In the genomic region with DNA sequence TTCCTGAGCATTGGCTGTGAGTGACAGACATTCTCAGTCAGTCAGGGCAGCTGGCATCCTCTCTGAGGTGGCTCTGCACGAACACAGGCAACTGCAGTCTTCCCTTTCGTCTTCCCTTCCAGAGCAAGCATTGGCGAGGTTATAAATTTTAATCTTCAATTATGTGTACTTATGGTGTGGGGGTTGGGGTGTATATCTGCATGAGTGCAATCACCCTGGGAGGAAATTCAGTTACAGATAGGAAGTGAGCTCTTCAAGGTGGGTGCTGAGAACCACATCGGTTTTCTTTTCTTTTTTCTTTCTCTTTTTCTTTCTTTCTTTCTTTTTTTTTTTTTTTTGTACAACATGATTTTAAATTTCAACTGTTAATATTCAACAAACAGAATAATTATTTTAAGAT, we compare ENCODE assay signal across 33 mouse cellular contexts. TPM values are rescaled to one million over a fixed set of nuclear protein-coding genes. Genes with fewer than 3 reads are reported as not detected.
"Had no signal": no experiment of that assay in that cellular context is flagged by ENCODE, and none has a peak within 500 bp of the region (broad histone marks: within the 10 kb centered on the region; RNA-seq: fewer than 3 reads in every experiment).

No protein-coding gene starts in this region.

- H3K4me3 ChIP-seq: heart, embryonic 13.5 days; heart, embryonic 15.5 days; hindbrain, embryonic 13.5 days; hindbrain, embryonic 15.5 days; kidney, embryonic 15.5 days; limb, embryonic 13.5 days; limb, embryonic 15.5 days; liver, embryonic 12.5 days had no signal

- H3K4me2 ChIP-seq: heart, embryonic 11.5 days; heart, embryonic 13.5 days; heart, embryonic 15.5 days; hindbrain, embryonic 13.5 days; hindbrain, embryonic 15.5 days; kidney, embryonic 15.5 days; limb, embryonic 13.5 days; limb, embryonic 15.5 days; liver, embryonic 12.5 days had no signal

- H3K9ac ChIP-seq: heart, embryonic 13.5 days; heart, embryonic 15.5 days; hindbrain, embryonic 13.5 days; hindbrain, embryonic 15.5 days; kidney, embryonic 15.5 days; limb, embryonic 13.5 days; limb, embryonic 15.5 days; liver, embryonic 12.5 days had no signal

- DNase-seq: gastrocnemius, postnatal 14 days; gastrocnemius, postnatal 36 days; heart, adult 18-20 months; heart, postnatal 14 days; heart, postnatal 36 days; kidney, adult 11 months; kidney, adult 2 months; kidney, adult 9 months; kidney, postnatal 14 days; kidney, postnatal 36 days; layer of hippocampus, adult 9-11 months; layer of hippocampus, postnatal 36 days; left cerebral cortex, postnatal 4 days had no signal

- H3K36me3 ChIP-seq: heart, embryonic 13.5 days; heart, embryonic 15.5 days; hindbrain, embryonic 13.5 days; hindbrain, embryonic 15.5 days; kidney, embryonic 15.5 days; limb, embryonic 13.5 days; limb, embryonic 15.5 days; liver, embryonic 12.5 days had no signal

- H3K27me3 ChIP-seq: heart, embryonic 13.5 days; heart, embryonic 15.5 days; hindbrain, embryonic 13.5 days; hindbrain, embryonic 15.5 days; kidney, embryonic 15.5 days; limb, embryonic 13.5 days; limb, embryonic 15.5 days; liver, embryonic 12.5 days had no signal

- H3K4me1 ChIP-seq: heart, embryonic 13.5 days; heart, embryonic 15.5 days; hindbrain, embryonic 15.5 days; kidney, embryonic 15.5 days; limb, embryonic 13.5 days; limb, embryonic 15.5 days had no signal

- H3K9me3 ChIP-seq: heart, embryonic 13.5 days; heart, embryonic 15.5 days; hindbrain, embryonic 13.5 days; hindbrain, embryonic 15.5 days; kidney, embryonic 15.5 days; limb, embryonic 13.5 days; limb, embryonic 15.5 days; liver, embryonic 12.5 days had no signal

- H3K27ac ChIP-seq: heart, embryonic 13.5 days; heart, embryonic 15.5 days; hindbrain, embryonic 13.5 days; hindbrain, embryonic 15.5 days; hindbrain, postnatal 0 days; kidney, embryonic 15.5 days; kidney, postnatal 0 days; limb, embryonic 13.5 days; limb, embryonic 15.5 days; liver, embryonic 12.5 days had no signal

- ATAC-seq: hindbrain, postnatal 0 days; intestine, embryonic 16.5 days; liver, embryonic 12.5 days had no signal

RNA-seq across cellular contexts. Expression of a gene that starts 32.0 kb away (rescaled TPM):
- total RNA-seq: gastrocnemius, adult 18-20 months; gastrocnemius, adult 8-10 months; gastrocnemius, postnatal 14 days; gastrocnemius, postnatal 36 days; heart, postnatal 14 days; heart, postnatal 36 days; hematopoietic stem cell, adult 5-6 weeks; layer of hippocampus, adult 18-20 months; layer of hippocampus, postnatal 14 days; layer of hippocampus, postnatal 36 days; left cerebral cortex, adult 18-20 months; left cerebral cortex, postnatal 10 days had no signal
- polyA plus RNA-seq: liver, adult 2 months had no signal
